Comparison of ENCODE assay signal across 9 mouse cellular contexts in the genomic region with DNA sequence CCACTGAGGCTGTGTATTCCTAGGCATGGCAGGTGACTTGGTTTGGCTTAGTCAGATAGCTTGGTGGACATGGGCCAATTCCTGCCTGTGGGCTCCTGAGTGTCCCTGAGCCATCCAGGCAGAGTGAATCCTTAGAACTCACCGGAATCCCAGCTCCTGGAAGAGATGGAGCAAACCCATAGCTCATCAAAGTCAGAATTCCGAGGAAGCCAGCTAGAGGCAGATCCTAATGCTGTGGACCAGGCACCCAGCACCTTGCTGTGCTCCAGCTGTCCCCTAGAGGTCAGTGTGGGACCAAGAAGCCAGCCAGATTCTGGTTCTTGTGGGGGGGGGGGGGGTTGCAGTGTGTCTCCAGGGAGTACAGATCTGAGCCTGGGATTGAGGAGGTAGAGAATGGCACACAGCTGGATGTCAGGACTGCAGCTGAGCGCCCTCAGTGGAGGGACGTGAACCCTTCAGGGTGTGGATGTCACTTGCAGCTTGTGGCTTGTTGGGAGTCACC. TPM values are rescaled to one million over a fixed set of nuclear protein-coding genes. Genes with fewer than 3 reads are reported as not detected.
A peak's percentile ranks its signal among the peaks of the same experiment; 100 is the strongest.
DNase-seq lines count a peak whose midpoint lies in the region; ATAC-seq and TF ChIP-seq lines count a peak whose summit lies in the region.
"Had no signal": no experiment of that assay in that cellular context is flagged by ENCODE, and none has a peak within 500 bp of the region (broad histone marks: within the 10 kb centered on the region; RNA-seq: fewer than 3 reads in every experiment).

No protein-coding gene starts in this region.

- no peak for ATAC-seq in heart, embryonic 12.5 days (ENCODE audit: insufficient number of reproducible peaks, low FRiP score)
- ATAC-seq in embryonic facial prominence, embryonic 11.5 days (replicated peaks; ENCODE audit: insufficient number of reproducible peaks, low FRiP score, low TSS enrichment, low read depth) = no peak
- peak; percentile 52 to 56; a peak in 3 of 4 replicates for ATAC-seq in hematopoietic stem cell, adult 5-6 weeks (replicated peaks in 1 of 2; ENCODE audit: insufficient read depth in 1 of 2, low FRiP score in 2 of 2, low TSS enrichment in 1 of 2, low read depth in 1 of 2, poor library complexity in 2 of 2, severe bottlenecking in 2 of 2)

- H3K4me1 ChIP-seq in heart, adult 2 months (ENCODE audit: control insufficient read depth, insufficient read depth, low read length) = no peaks in the 10 kb centered on the region
- H3K4me1 ChIP-seq in heart, embryonic 12.5 days (replicated peaks) = no peaks in the 10 kb centered on the region
- H3K4me1 ChIP-seq in embryonic facial prominence, embryonic 11.5 days (ENCODE audit: control insufficient read depth, insufficient read depth, low read length) = no peaks in the 10 kb centered on the region
- H3K4me1 ChIP-seq in spleen, adult 2 months (ENCODE audit: control insufficient read depth, insufficient read depth, insufficient read length) = no peaks in the 10 kb centered on the region
- H3K4me1 ChIP-seq: liver, embryonic 13.5 days had no signal

- TF ChIP-seq POLR2A in heart, adult 2 months (IDR thresholded peaks at IDR 0.05; ENCODE audit: insufficient read depth, low read depth, low read length) = no peak
- no peak for TF ChIP-seq POLR2A in spleen, adult 2 months (IDR thresholded peaks at IDR 0.05; ENCODE audit: low read depth, low read length)

- intact Hi-C loops in heart, adult 2 months (cut with DNase I) = loop anchor here (1.0 to 2.0 kb wide), 3 partner anchors 40 to 296 kb away; no protein-coding TSS in a partner anchor

- DNase-seq in heart, adult 2 months = peak; percentile 55 to 76
- peak; percentile 78 for DNase-seq in adrenal gland, postnatal 14 days
- DNase-seq in embryonic facial prominence, embryonic 11.5 days (ENCODE audit: low spot score) = peak; percentile 69
- DNase-seq in layer of hippocampus, postnatal 36 days = peak; percentile 67 to 69
- peak; percentile 73 for DNase-seq in mesoderm, embryonic 11.5 days (ENCODE audit: low read depth, low spot score)
- peak; percentile 40 to 58 for DNase-seq in spleen, adult 2 months (ENCODE audit: low read depth in 1 of 2, low spot score in 2 of 2)
- DNase-seq: liver, embryonic 13.5 days had no signal

- TF ChIP-seq CTCF in heart, adult 2 months (IDR thresholded peaks at IDR 0.05) = peak; percentile 78
- peak; percentile 69; the same call in 1 of the 2 replicates for TF ChIP-seq CTCF in spleen, adult 2 months (IDR thresholded peaks at IDR 0.05; ENCODE audit: extremely low read depth, insufficient read depth, insufficient read length, insufficient replicate concordance)

- no peak for TF ChIP-seq EP300 in heart, adult 2 months (IDR thresholded peaks at IDR 0.05; ENCODE audit: insufficient read depth, low read depth, low read length)

- H3K79me2 ChIP-seq in heart, adult 2 months (replicated peaks; ENCODE audit: control insufficient read depth, insufficient read depth, low read length) = no peaks in the 10 kb centered on the region

- H3K9me3 ChIP-seq in heart, embryonic 12.5 days (replicated peaks) = no peaks in the 10 kb centered on the region
- H3K9me3 ChIP-seq in embryonic facial prominence, embryonic 11.5 days (replicated peaks; ENCODE audit: control insufficient read depth, low read length) = no peaks in the 10 kb centered on the region
- H3K9me3 ChIP-seq: liver, embryonic 13.5 days had no signal

- no peaks in the 10 kb centered on the region for H3K36me3 ChIP-seq in heart, adult 2 months (ENCODE audit: control insufficient read depth, insufficient read depth, low read length)
- no peaks in the 10 kb centered on the region for H3K36me3 ChIP-seq in heart, embryonic 12.5 days
- no peaks in the 10 kb centered on the region for H3K36me3 ChIP-seq in embryonic facial prominence, embryonic 11.5 days (replicated peaks; ENCODE audit: control insufficient read depth, insufficient read depth, low read depth, low read length)
- H3K36me3 ChIP-seq in spleen, adult 2 months (ENCODE audit: control insufficient read depth, insufficient read depth, low read length) = no peaks in the 10 kb centered on the region
- H3K36me3 ChIP-seq: liver, embryonic 13.5 days had no signal

- no peaks in the 10 kb centered on the region for H3K27me3 ChIP-seq in heart, adult 2 months (ENCODE audit: control insufficient read depth, insufficient read depth, low read length)
- peaks cover 5% of the 10 kb centered on the region for H3K27me3 ChIP-seq in heart, embryonic 12.5 days (replicated peaks)
- no peaks in the 10 kb centered on the region for H3K27me3 ChIP-seq in embryonic facial prominence, embryonic 11.5 days (ENCODE audit: control insufficient read depth, insufficient read depth, low read length)
- H3K27me3 ChIP-seq in spleen, adult 2 months (ENCODE audit: control insufficient read depth, insufficient read depth, low read length) = no peaks in the 10 kb centered on the region
- H3K27me3 ChIP-seq: liver, embryonic 13.5 days had no signal

- H3K4me2 ChIP-seq in heart, embryonic 12.5 days = no peak overlapping the region
- H3K4me2 ChIP-seq in embryonic facial prominence, embryonic 11.5 days (ENCODE audit: low read depth, low read length) = no peak overlapping the region
- H3K4me2 ChIP-seq: liver, embryonic 13.5 days had no signal

- no peak overlapping the region for H3K27ac ChIP-seq in heart, adult 2 months
- H3K27ac ChIP-seq in heart, embryonic 12.5 days (ENCODE audit: poor library complexity, severe bottlenecking) = no peak overlapping the region
- H3K27ac ChIP-seq in embryonic facial prominence, embryonic 11.5 days (replicated peaks; ENCODE audit: low read depth, low read length) = no peak overlapping the region
- H3K27ac ChIP-seq in spleen, adult 2 months (ENCODE audit: insufficient read depth, low read length) = no peak overlapping the region
- H3K27ac ChIP-seq: liver, embryonic 13.5 days had no signal

- no peak overlapping the region for H3K4me3 ChIP-seq in heart, adult 2 months
- no peak overlapping the region for H3K4me3 ChIP-seq in heart, embryonic 12.5 days
- H3K4me3 ChIP-seq in embryonic facial prominence, embryonic 11.5 days (ENCODE audit: low read depth, low read length) = no peak overlapping the region
- no peak overlapping the region for H3K4me3 ChIP-seq in spleen, adult 2 months (ENCODE audit: extremely low read depth, insufficient read depth, insufficient read length)
- H3K4me3 ChIP-seq: liver, embryonic 13.5 days had no signal

- H3K9ac ChIP-seq in heart, adult 2 months (ENCODE audit: low read depth, low read length) = no peak overlapping the region
- no peak overlapping the region for H3K9ac ChIP-seq in heart, embryonic 12.5 days
- H3K9ac ChIP-seq in embryonic facial prominence, embryonic 11.5 days (replicated peaks; ENCODE audit: low read length) = no peak overlapping the region
- H3K9ac ChIP-seq: liver, embryonic 13.5 days had no signal

- 24% methylated on average over 4 of the region's 4 CpGs for WGBS in heart, adult 2 months
- WGBS in heart, embryonic 12.5 days = 20% methylated on average over 4 of the region's 4 CpGs
- WGBS in embryonic facial prominence, embryonic 11.5 days = 27% methylated on average over 4 of the region's 4 CpGs
- WGBS in spleen, adult 2 months = 35% methylated on average over 4 of the region's 4 CpGs

RNA-seq across cellular contexts. Expression of gene Rab11fip4, which starts 33.8 kb away (rescaled TPM):
- total RNA-seq in heart, adult 2 months (2021) = under 1 TPM; 0.11 to 0.26 TPM
- 0.20 and 0.66 TPM in 2 replicates for polyA plus RNA-seq in heart, adult 2 months (2012; rRNA removed)
- polyA plus RNA-seq in heart, embryonic 12.5 days (2016; fragmentation: Nextera tagmentation; extraction: Ambion mirVana) = 0.63 and 0.77 TPM in 2 replicates
- total RNA-seq in adrenal gland, postnatal 14 days (2021) = 3.3 and 3.8 TPM in 2 replicates
- 9.2 and 9.8 TPM in 2 replicates for polyA plus RNA-seq in embryonic facial prominence, embryonic 11.5 days (2014; fragmentation: Nextera tagmentation; extraction: Ambion mirVana)
- total RNA-seq in hematopoietic stem cell, adult 5-6 weeks (2017) = 1.9 and 3.5 TPM in 2 replicates
- 100 to 1,000 TPM; 169 to 172 TPM for total RNA-seq in layer of hippocampus, postnatal 36 days (2021)
- 11.0 and 12.2 TPM in 2 replicates for polyA plus RNA-seq in spleen, adult 2 months (2012; rRNA removed)

Comparison
In these comparisons a context has a peak if more than half of its experiments do, and no peak if none do; other contexts are left out.
1. ATAC-seq: peak in hematopoietic stem cell, adult 5-6 weeks (2 of 2); none in heart, embryonic 12.5 days (single experiment) and embryonic facial prominence, embryonic 11.5 days (single experiment).
2. RNA of gene Rab11fip4, which starts 33.8 kb away (total RNA-seq): 169 to 172 TPM in layer of hippocampus, postnatal 36 days; 3.3 to 3.8 TPM in adrenal gland, postnatal 14 days, 1.9 to 3.5 TPM in hematopoietic stem cell, adult 5-6 weeks and 0.11 to 0.26 TPM in heart, adult 2 months; every median in the first group is over 10 times any median in the second.
3. Peak in every context shown above with its lines, with median percentiles within 50 percentile points of each other: DNase-seq.